Mouse (Mus musculus) ES-E14 (cell line): ENCODE data around the gene Vsx2.

Source experiments
- CHD2 ChIP-seq: IDR thresholded peaks from 2 replicates; pipeline ENCODE4 v1.6.1; 2014; ENCODE audit warnings: mild to moderate bottlenecking, low read depth, low read length, inconsistent platforms
- HCFC1 ChIP-seq: IDR thresholded peaks from 2 replicates; pipeline ENCODE4 v1.6.1; 2012; ENCODE audit warnings: low read length, inconsistent platforms, borderline replicate concordance; ENCODE audit not compliant: insufficient read depth
- MAFK ChIP-seq: IDR thresholded peaks from 2 replicates; pipeline ENCODE4 v1.6.1; 2014; ENCODE audit warnings: mild to moderate bottlenecking, low read depth, low read length, inconsistent platforms; ENCODE audit not compliant: insufficient read depth
- ZC3H11A ChIP-seq: IDR thresholded peaks from 2 replicates; pipeline ENCODE4 v1.6.1; 2012; ENCODE audit warnings: low read depth, mild to moderate bottlenecking, inconsistent platforms, low read length, borderline replicate concordance
- ZNF384 ChIP-seq: IDR thresholded peaks from 2 replicates; pipeline ENCODE4 v1.6.1; 2012; ENCODE audit warnings: low read depth, low read length, inconsistent platforms

DNA sequence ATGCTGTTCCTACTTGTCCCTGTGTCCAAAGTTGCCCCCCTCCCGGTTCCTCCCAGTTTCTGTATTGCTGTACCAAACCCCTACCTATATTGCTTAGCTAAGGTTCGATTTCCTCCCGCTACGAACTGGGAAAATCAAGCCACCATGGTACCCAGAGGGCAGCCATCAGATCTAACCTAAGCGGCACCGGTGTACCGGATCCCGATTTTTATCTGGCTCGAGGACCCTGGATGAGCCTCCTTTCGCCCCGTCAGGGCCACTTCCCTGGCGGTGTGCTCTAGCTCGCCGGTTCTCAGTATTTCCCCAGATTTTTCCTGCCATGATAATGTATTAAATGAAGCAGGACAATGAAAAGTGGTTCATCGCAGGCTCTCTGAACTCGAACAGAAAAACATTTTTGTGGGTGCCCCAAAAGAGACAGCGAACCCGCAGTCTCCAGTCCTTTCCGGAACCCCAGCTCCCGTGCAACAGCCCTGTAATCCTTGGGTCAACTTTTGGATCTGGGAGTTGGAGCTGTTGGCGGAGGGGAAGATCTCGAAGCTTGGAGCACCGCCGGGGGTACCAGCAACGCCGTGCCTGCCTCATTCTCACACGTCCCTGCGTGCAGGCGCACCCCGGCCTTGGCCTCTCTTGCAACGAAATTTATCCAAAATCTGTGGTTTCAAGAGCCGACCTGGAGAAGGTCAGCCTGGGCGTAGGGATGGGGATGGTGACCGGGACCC is 1.3 kb downstream of the Vsx2 start:
- no peak for TF ChIP-seq CHD2
- TF ChIP-seq ZC3H11A = no peak
- no peak for TF ChIP-seq ZNF384
- no peak for TF ChIP-seq MAFK
- no peak for TF ChIP-seq HCFC1
